Mouse (Mus musculus): Measurements from ENCODE around the gene Kmt2c.

GRCm38 (mm10) chr5:25452691-25453090 is 45.9 kb downstream of the Kmt2c start:
- TF ChIP-seq POLR2A (IDR thresholded peaks at IDR 0.05; ENCODE audit: insufficient read depth, low read depth, low read length) (no peak), CTCF (IDR thresholded peaks at IDR 0.05; ENCODE audit: insufficient read depth, low read depth, low read length) (no peak)

Measured in olfactory bulb, adult 2 months (tissue).